Mouse (Mus musculus): ENCODE results near the gene Magoh. TPM values are rescaled to one million over a fixed set of nuclear protein-coding genes. Genes with fewer than 3 reads are reported as not detected.

Magoh gene
- polyA plus RNA-seq, 1 experiment = 54.9 TPM

DNA sequence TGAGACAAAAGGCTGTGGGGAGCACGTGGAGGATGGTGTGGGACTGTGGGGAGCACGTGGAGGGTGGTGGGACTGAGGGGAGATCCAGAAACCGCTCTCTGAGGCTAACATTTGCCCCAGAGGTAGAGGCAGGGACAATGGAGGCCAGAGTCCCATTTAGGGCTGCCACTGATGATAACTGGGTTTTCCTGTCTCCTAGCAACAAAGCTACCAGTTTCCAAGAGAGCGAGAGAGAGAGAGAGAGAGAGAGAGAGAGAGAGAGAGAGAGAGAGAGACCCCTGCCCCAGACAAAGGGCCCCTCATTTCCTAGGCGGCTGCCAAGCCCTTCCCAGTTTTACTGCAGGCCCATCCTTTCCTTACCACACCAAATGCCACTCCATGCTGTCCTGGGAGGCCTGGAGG lies 44.0 kb upstream of the Magoh start:
- DNase-seq = no peak
- Histone ChIP-seq H3K4me1 (replicated peaks; ENCODE audit: control insufficient read depth, insufficient read depth, low read length) (no peaks in the 10 kb centered on the region), H3K27ac (ENCODE audit: control insufficient read depth, insufficient read depth, low read length) (no peak overlapping the region), H3K27me3 (ENCODE audit: control insufficient read depth, insufficient read depth, low read length) (no peaks in the 10 kb centered on the region), H3K36me3 (ENCODE audit: control insufficient read depth, insufficient read depth, low read length) (peaks cover 7% of the 10 kb centered on the region; the same call in 1 of the 2 replicates), H3K4me3 (ENCODE audit: control insufficient read depth, insufficient read depth, low read length) (no peak overlapping the region)
- TF ChIP-seq POLR2A (IDR thresholded peaks at IDR 0.05; ENCODE audit: control insufficient read depth, extremely low read depth, insufficient read depth, low read length, poor library complexity) = no peak
- no peak for TF ChIP-seq CTCF (IDR thresholded peaks at IDR 0.05; ENCODE audit: borderline replicate concordance, control insufficient read depth, extremely low read depth, insufficient read depth, low read length, poor library complexity)
- 92% methylated on average over 5 of the region's 5 CpGs for WGBS

DNA sequence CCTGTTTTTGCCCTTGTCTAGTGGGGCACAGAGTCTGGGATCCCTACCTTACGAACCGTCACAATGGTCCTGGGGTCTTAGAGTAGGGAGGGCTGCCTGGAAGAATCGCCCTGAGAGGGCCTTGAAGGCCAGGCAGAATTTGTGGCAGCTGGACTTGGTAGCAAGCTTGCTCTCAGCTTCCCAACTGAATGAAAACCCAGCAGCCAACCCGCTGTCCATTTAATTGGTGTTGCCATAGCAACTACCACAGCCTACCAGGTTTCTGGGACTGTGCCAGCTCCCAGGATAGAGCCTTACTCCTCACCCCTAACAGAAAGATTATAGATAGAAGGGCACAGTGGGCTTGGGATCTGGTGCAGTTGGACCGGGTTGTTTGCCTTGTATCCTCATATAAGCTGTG lies 42.8 kb upstream of the Magoh start:
- Histone ChIP-seq H3K27me3 (ENCODE audit: control insufficient read depth, insufficient read depth, low read length) (no peaks in the 10 kb centered on the region), H3K4me1 (replicated peaks; ENCODE audit: control insufficient read depth, insufficient read depth, low read length) (no peaks in the 10 kb centered on the region), H3K4me3 (ENCODE audit: control insufficient read depth, insufficient read depth, low read length) (no peak overlapping the region), H3K27ac (ENCODE audit: control insufficient read depth, insufficient read depth, low read length) (no peak overlapping the region), H3K36me3 (ENCODE audit: control insufficient read depth, insufficient read depth, low read length) (peaks cover 7% of the 10 kb centered on the region; the same call in 1 of the 2 replicates)
- DNase-seq = no peak
- WGBS = 98% methylated on average over 5 of the region's 5 CpGs
- TF ChIP-seq POLR2A (IDR thresholded peaks at IDR 0.05; ENCODE audit: control insufficient read depth, extremely low read depth, insufficient read depth, low read length, poor library complexity) = no peak
- TF ChIP-seq CTCF (IDR thresholded peaks at IDR 0.05; ENCODE audit: borderline replicate concordance, control insufficient read depth, extremely low read depth, insufficient read depth, low read length, poor library complexity) = no peak

DNA sequence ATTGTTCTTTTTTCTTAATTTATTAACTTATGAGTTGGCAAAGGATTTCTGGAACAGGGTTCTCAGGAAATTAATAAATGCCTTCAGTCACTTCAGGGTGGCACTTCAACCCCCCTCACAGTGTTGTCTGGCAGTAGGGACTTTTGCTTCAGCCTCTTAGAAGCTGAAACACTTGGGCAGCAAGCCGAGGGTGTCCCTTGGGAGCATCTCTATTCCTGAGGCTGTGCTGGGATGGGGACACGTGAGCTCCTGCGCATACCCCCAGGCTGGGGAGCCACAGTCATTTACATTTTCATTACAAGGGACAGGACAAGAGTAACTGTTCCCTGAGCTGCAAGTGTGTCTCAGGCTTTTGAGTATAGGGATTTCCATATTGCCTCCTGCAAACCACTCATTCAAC lies 41.6 kb upstream of the Magoh start:
- no peaks in the 10 kb centered on the region for H3K4me1 ChIP-seq (replicated peaks; ENCODE audit: control insufficient read depth, insufficient read depth, low read length)
- no peaks in the 10 kb centered on the region for H3K27me3 ChIP-seq (ENCODE audit: control insufficient read depth, insufficient read depth, low read length)
- 97% methylated on average over 3 of the region's 3 CpGs for WGBS

DNA sequence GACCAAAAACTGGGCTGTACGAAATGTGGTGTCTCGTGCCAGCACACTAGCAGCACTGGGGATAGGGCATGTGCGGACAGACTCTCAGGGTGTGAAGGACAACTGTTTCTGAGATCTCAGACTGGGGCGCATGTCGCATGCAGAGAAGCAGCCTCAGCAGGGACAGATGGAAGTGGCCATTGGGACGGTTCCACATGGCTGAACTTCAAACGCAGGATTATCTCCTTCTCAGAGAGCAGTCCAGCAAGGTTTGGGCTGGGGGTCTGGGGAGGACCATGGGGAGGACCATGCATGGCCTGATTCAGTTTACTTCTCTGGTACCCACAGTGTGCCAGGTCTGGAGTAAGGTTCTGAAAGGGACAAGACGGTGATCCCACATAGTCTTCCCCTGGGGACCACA lies 35.9 kb upstream of the Magoh start:
- Histone ChIP-seq H3K27me3 (ENCODE audit: control insufficient read depth, insufficient read depth, low read length) (no peaks in the 10 kb centered on the region), H3K4me3 (ENCODE audit: control insufficient read depth, insufficient read depth, low read length) (no peak overlapping the region)
- 95% methylated on average over 8 of the region's 8 CpGs for WGBS

More for the DNA sequence above, 41.6 kb upstream of the Magoh start:
- no peak overlapping the region for H3K4me3 ChIP-seq (ENCODE audit: control insufficient read depth, insufficient read depth, low read length)
- peaks cover 7% of the 10 kb centered on the region; the same call in 1 of the 2 replicates for H3K36me3 ChIP-seq (ENCODE audit: control insufficient read depth, insufficient read depth, low read length)
- H3K27ac ChIP-seq (ENCODE audit: control insufficient read depth, insufficient read depth, low read length) = no peak overlapping the region
- DNase-seq = no peak
- no peak for TF ChIP-seq POLR2A (IDR thresholded peaks at IDR 0.05; ENCODE audit: control insufficient read depth, extremely low read depth, insufficient read depth, low read length, poor library complexity)
- TF ChIP-seq CTCF (IDR thresholded peaks at IDR 0.05; ENCODE audit: borderline replicate concordance, control insufficient read depth, extremely low read depth, insufficient read depth, low read length, poor library complexity) = no peak

GRCm38 (mm10) chr4:107844971-107845370 lies 34.6 kb upstream of the Magoh start:
- Histone ChIP-seq H3K4me1 (replicated peaks; ENCODE audit: control insufficient read depth, insufficient read depth, low read length) (no peaks in the 10 kb centered on the region), H3K36me3 (ENCODE audit: control insufficient read depth, insufficient read depth, low read length) (no peaks in the 10 kb centered on the region), H3K27me3 (ENCODE audit: control insufficient read depth, insufficient read depth, low read length) (no peaks in the 10 kb centered on the region), H3K4me3 (ENCODE audit: control insufficient read depth, insufficient read depth, low read length) (no peak overlapping the region), H3K27ac (ENCODE audit: control insufficient read depth, insufficient read depth, low read length) (no peak overlapping the region)
- TF ChIP-seq CTCF (IDR thresholded peaks at IDR 0.05; ENCODE audit: borderline replicate concordance, control insufficient read depth, extremely low read depth, insufficient read depth, low read length, poor library complexity) = peak; percentile 87; the same call in 1 of the 2 replicates
- TF ChIP-seq POLR2A (IDR thresholded peaks at IDR 0.05; ENCODE audit: control insufficient read depth, extremely low read depth, insufficient read depth, low read length, poor library complexity) = no peak
- 5% methylated on average over 10 of the region's 10 CpGs for WGBS
- DNase-seq = peak; percentile 79

More for the DNA sequence above, 35.9 kb upstream of the Magoh start:
- DNase-seq = no peak
- TF ChIP-seq POLR2A (IDR thresholded peaks at IDR 0.05; ENCODE audit: control insufficient read depth, extremely low read depth, insufficient read depth, low read length, poor library complexity) (no peak), CTCF (IDR thresholded peaks at IDR 0.05; ENCODE audit: borderline replicate concordance, control insufficient read depth, extremely low read depth, insufficient read depth, low read length, poor library complexity) (no peak)
- H3K27ac ChIP-seq (ENCODE audit: control insufficient read depth, insufficient read depth, low read length) = no peak overlapping the region
- H3K4me1 ChIP-seq (replicated peaks; ENCODE audit: control insufficient read depth, insufficient read depth, low read length) = no peaks in the 10 kb centered on the region
- H3K36me3 ChIP-seq (ENCODE audit: control insufficient read depth, insufficient read depth, low read length) = no peaks in the 10 kb centered on the region

DNA sequence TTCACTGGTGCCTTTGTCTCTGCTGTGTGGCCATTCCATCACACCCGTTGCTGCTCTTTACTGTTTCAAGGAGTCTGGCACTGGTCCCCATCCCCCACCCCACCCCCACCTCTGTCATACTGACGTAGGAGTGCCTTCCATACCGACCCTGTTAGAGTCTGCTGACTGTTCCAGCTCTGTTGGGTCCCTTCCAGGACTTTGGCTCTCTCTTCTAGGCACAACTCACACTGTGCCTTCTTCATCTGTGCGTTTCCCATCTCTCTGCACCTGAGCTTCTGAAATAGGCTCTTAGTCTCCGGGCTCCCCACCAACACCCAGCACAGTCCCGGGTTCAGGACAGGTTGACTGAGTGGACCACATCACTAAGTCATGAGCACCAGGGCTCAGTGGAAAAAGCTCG lies 32.8 kb upstream of the Magoh start:
- H3K27me3 ChIP-seq (ENCODE audit: control insufficient read depth, insufficient read depth, low read length) = no peaks in the 10 kb centered on the region
- no peak overlapping the region for H3K4me3 ChIP-seq (ENCODE audit: control insufficient read depth, insufficient read depth, low read length)
- H3K27ac ChIP-seq (ENCODE audit: control insufficient read depth, insufficient read depth, low read length) = no peak overlapping the region
- DNase-seq = no peak
- H3K36me3 ChIP-seq (ENCODE audit: control insufficient read depth, insufficient read depth, low read length) = no peaks in the 10 kb centered on the region
- TF ChIP-seq POLR2A (IDR thresholded peaks at IDR 0.05; ENCODE audit: control insufficient read depth, extremely low read depth, insufficient read depth, low read length, poor library complexity) = no peak
- TF ChIP-seq CTCF (IDR thresholded peaks at IDR 0.05; ENCODE audit: borderline replicate concordance, control insufficient read depth, extremely low read depth, insufficient read depth, low read length, poor library complexity) = no peak
- no peaks in the 10 kb centered on the region for H3K4me1 ChIP-seq (replicated peaks; ENCODE audit: control insufficient read depth, insufficient read depth, low read length)
- 96% methylated on average over 7 of the region's 7 CpGs for WGBS

DNA sequence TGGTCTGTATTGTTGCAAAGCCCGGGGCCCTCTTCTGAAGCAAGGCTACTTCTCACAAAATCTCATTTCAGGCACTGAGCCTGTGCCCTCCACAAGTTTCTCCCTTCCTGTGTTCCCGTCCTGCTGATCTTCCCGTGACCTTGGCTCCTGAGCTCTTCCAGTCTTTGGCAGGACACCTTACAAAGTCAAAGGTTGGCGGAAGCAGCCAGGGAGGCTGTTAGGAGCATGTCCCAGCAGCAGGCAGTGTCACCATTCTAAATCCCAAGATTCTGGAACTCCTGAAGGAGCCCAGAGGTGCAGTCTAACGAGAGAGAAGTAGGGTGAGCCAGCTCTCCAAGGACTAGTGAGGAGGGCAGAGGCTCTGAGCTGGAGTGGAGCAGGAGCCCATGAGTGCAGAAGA lies 31.0 kb upstream of the Magoh start:
- Histone ChIP-seq H3K4me1 (replicated peaks; ENCODE audit: control insufficient read depth, insufficient read depth, low read length) (no peaks in the 10 kb centered on the region), H3K36me3 (ENCODE audit: control insufficient read depth, insufficient read depth, low read length) (no peaks in the 10 kb centered on the region), H3K27ac (ENCODE audit: control insufficient read depth, insufficient read depth, low read length) (no peak overlapping the region), H3K27me3 (ENCODE audit: control insufficient read depth, insufficient read depth, low read length) (no peaks in the 10 kb centered on the region), H3K4me3 (ENCODE audit: control insufficient read depth, insufficient read depth, low read length) (no peak overlapping the region)
- TF ChIP-seq CTCF (IDR thresholded peaks at IDR 0.05; ENCODE audit: borderline replicate concordance, control insufficient read depth, extremely low read depth, insufficient read depth, low read length, poor library complexity) = no peak
- TF ChIP-seq POLR2A (IDR thresholded peaks at IDR 0.05; ENCODE audit: control insufficient read depth, extremely low read depth, insufficient read depth, low read length, poor library complexity) = no peak
- no peak for DNase-seq
- WGBS = 93% methylated on average over 5 of the region's 5 CpGs
